Mouse (Mus musculus) left cerebral cortex, adult 11 months (tissue): ENCODE measurements around the gene Plekhb2.
A peak's percentile ranks its signal among the peaks of the same experiment; 100 is the strongest.

Source experiments
- DNase-seq: peaks from one replicate; pipeline ENCODE4 v3.0.0; 2022; ENCODE audit warnings: low spot score

Gene Plekhb2

GRCm38 (mm10) chr1:34866815-34867573, 17.2 kb downstream of the Plekhb2 start:
- DNase-seq: peak; percentile 81

GRCm38 (mm10) chr1:34867574-34867955, 17.8 kb downstream of the Plekhb2 start:
- DNase-seq: no peak

GRCm38 (mm10) chr1:34868391-34868790, 18.6 kb downstream of the Plekhb2 start:
- no peak for DNase-seq

- no peak for DNase-seq
These were observed 19.5 kb downstream of the Plekhb2 start for GRCm38 (mm10) chr1:34869231-34869630.

GRCm38 (mm10) chr1:34871170-34871569, 21.4 kb downstream of the Plekhb2 start:
- no peak for DNase-seq

- no peak for DNase-seq
These were observed 23.8 kb downstream of the Plekhb2 start for GRCm38 (mm10) chr1:34873551-34873950.

- no peak for DNase-seq
These were observed 29.8 kb downstream of the Plekhb2 start for GRCm38 (mm10) chr1:34879611-34880010.

- DNase-seq: no peak
These were observed 34.0 kb downstream of the Plekhb2 start for GRCm38 (mm10) chr1:34883776-34884175.

GRCm38 (mm10) chr1:34891559-34892289, 41.9 kb downstream of the Plekhb2 start:
- DNase-seq: peak; percentile 45

GRCm38 (mm10) chr1:34892466-34892865, 42.7 kb downstream of the Plekhb2 start:
- no peak for DNase-seq

- no peak for DNase-seq
These were observed 43.6 kb downstream of the Plekhb2 start for GRCm38 (mm10) chr1:34893331-34893730.

- DNase-seq: no peak
These were observed 44.1 kb downstream of the Plekhb2 start for GRCm38 (mm10) chr1:34893831-34894230.

- no peak for DNase-seq
These were observed 46.3 kb downstream of the Plekhb2 start for GRCm38 (mm10) chr1:34896102-34896501.

- DNase-seq: peak; percentile 23
These were observed 47.1 kb downstream of the Plekhb2 start for GRCm38 (mm10) chr1:34896898-34897297.

GRCm38 (mm10) chr1:34928656-34929055, 78.9 kb downstream of the Plekhb2 start:
- no peak for DNase-seq
